Mouse (Mus musculus): ENCODE data around the gene Igfn1.

Gene Igfn1

GRCm38 (mm10) chr1:136008159-136008533 is 2.0 kb upstream of the Igfn1 start:
- DNase-seq (ENCODE audit: extremely low read depth, low read depth, low spot score): no peak

GRCm38 (mm10) chr1:136007211-136008158 is 1.3 kb upstream of the Igfn1 start, which contains the start of gene Tmem9:
TSS of gene Tmem9 (plus strand) at chr1:136008150.
- peak; percentile 18 for DNase-seq (ENCODE audit: extremely low read depth, low read depth, low spot score)

- no peak for DNase-seq (ENCODE audit: extremely low read depth, low read depth, low spot score)
Measured at GRCm38 (mm10) chr1:136001438-136001837, 4.7 kb downstream of the Igfn1 start.

- DNase-seq (ENCODE audit: extremely low read depth, low read depth, low spot score): no peak
Measured at GRCm38 (mm10) chr1:135999720-136000287, 6.3 kb downstream of the Igfn1 start.

- DNase-seq (ENCODE audit: extremely low read depth, low read depth, low spot score): no peak
Measured at GRCm38 (mm10) chr1:135997537-135997936, 8.6 kb downstream of the Igfn1 start.

- DNase-seq (ENCODE audit: extremely low read depth, low read depth, low spot score): no peak
Measured at GRCm38 (mm10) chr1:135993470-135993869, 12.7 kb downstream of the Igfn1 start.

GRCm38 (mm10) chr1:135989876-135990275 is 16.3 kb downstream of the Igfn1 start:
- DNase-seq (ENCODE audit: extremely low read depth, low read depth, low spot score): no peak

- DNase-seq (ENCODE audit: extremely low read depth, low read depth, low spot score): no peak
Measured at GRCm38 (mm10) chr1:135984105-135984504, 22.0 kb downstream of the Igfn1 start.

GRCm38 (mm10) chr1:135972576-135972975 is 33.6 kb downstream of the Igfn1 start:
- no peak for DNase-seq (ENCODE audit: extremely low read depth, low read depth, low spot score)

GRCm38 (mm10) chr1:135970486-135970885 is 35.7 kb downstream of the Igfn1 start:
- no peak for DNase-seq (ENCODE audit: extremely low read depth, low read depth, low spot score)

GRCm38 (mm10) chr1:135967739-135968138 is 38.4 kb downstream of the Igfn1 start:
- DNase-seq (ENCODE audit: extremely low read depth, low read depth, low spot score): no peak

- DNase-seq (ENCODE audit: extremely low read depth, low read depth, low spot score): no peak
Measured at GRCm38 (mm10) chr1:135964561-135964960, 41.6 kb downstream of the Igfn1 start.

GRCm38 (mm10) chr1:135963177-135963576 is 43.0 kb downstream of the Igfn1 start:
- DNase-seq (ENCODE audit: extremely low read depth, low read depth, low spot score): no peak

- DNase-seq (ENCODE audit: extremely low read depth, low read depth, low spot score): no peak
Measured at GRCm38 (mm10) chr1:135958483-135958882, 47.7 kb downstream of the Igfn1 start.

- DNase-seq (ENCODE audit: extremely low read depth, low read depth, low spot score): no peak
Measured at GRCm38 (mm10) chr1:135948871-135949270, 57.3 kb downstream of the Igfn1 start.

GRCm38 (mm10) chr1:135946247-135946646 is 59.9 kb downstream of the Igfn1 start:
- no peak for DNase-seq (ENCODE audit: extremely low read depth, low read depth, low spot score)

- DNase-seq (ENCODE audit: extremely low read depth, low read depth, low spot score): no peak
Measured at GRCm38 (mm10) chr1:135945711-135946110, 60.4 kb downstream of the Igfn1 start.

- DNase-seq (ENCODE audit: extremely low read depth, low read depth, low spot score): no peak
Measured at GRCm38 (mm10) chr1:135944526-135945259, 61.4 kb downstream of the Igfn1 start.

GRCm38 (mm10) chr1:135943713-135944112 is 62.4 kb downstream of the Igfn1 start:
- DNase-seq (ENCODE audit: extremely low read depth, low read depth, low spot score): no peak

GRCm38 (mm10) chr1:135942116-135942515 is 64.0 kb downstream of the Igfn1 start:
- no peak for DNase-seq (ENCODE audit: extremely low read depth, low read depth, low spot score)

GRCm38 (mm10) chr1:135941259-135942006 is 64.7 kb downstream of the Igfn1 start:
- no peak for DNase-seq (ENCODE audit: extremely low read depth, low read depth, low spot score)
